Mouse (Mus musculus) urinary bladder, adult 2 months (tissue): ENCODE data around the gene Rffl. TPM values are rescaled to one million over a fixed set of nuclear protein-coding genes. Genes with fewer than 3 reads are reported as not detected.
"Not testable (repeated sequence)": the region's sequence is repeated elsewhere in the genome, so short reads cannot be mapped to it uniquely, and the experiment has no call there.

ENCODE experiments used
- DNase-seq: peaks from one replicate; pipeline ENCODE4 v3.0.0; 2022; ENCODE audit warnings: low spot score
- polyA plus RNA-seq: library from polyadenylated mRNA; depleted of rRNA; stranded (reverse); fragments of >200 nt; gene quantifications from 2 replicates; pipeline ENCODE4 v1.2.3, GENCODE M21; 2012

Rffl gene
- polyA plus RNA-seq, 1 experiment = 13.7 TPM

- peak; percentile 67 for DNase-seq
Observed at GRCm38 (mm10) chr11:82845415-82846078, 25.5 kb downstream of the Rffl start.

- DNase-seq = no peak
Observed at GRCm38 (mm10) chr11:82844771-82845414, 26.1 kb downstream of the Rffl start.

- no peak for DNase-seq
Observed at GRCm38 (mm10) chr11:82838511-82838910, 32.5 kb downstream of the Rffl start.

- no peak for DNase-seq
Observed at GRCm38 (mm10) chr11:82837848-82838247, 33.2 kb downstream of the Rffl start.

GRCm38 (mm10) chr11:82837192-82837591 is 33.8 kb downstream of the Rffl start:
- DNase-seq = no peak

GRCm38 (mm10) chr11:82835616-82836432 is 35.2 kb downstream of the Rffl start:
- DNase-seq = no peak

- DNase-seq = not testable (repeated sequence)
Observed at GRCm38 (mm10) chr11:82834359-82834758, 36.7 kb downstream of the Rffl start.

GRCm38 (mm10) chr11:82833929-82834328 is 37.1 kb downstream of the Rffl start:
- no peak for DNase-seq

GRCm38 (mm10) chr11:82832402-82832801 is 38.6 kb downstream of the Rffl start:
- not testable (repeated sequence) for DNase-seq

GRCm38 (mm10) chr11:82831008-82831893 is 39.8 kb downstream of the Rffl start:
- DNase-seq = no peak

GRCm38 (mm10) chr11:82826818-82827217 is 44.2 kb downstream of the Rffl start:
- no peak for DNase-seq

- DNase-seq = no peak
Observed at GRCm38 (mm10) chr11:82820788-82821456, 50.1 kb downstream of the Rffl start.

GRCm38 (mm10) chr11:82819350-82819749 is 51.7 kb downstream of the Rffl start:
- no peak for DNase-seq

- no peak for DNase-seq
Observed at GRCm38 (mm10) chr11:82808485-82808884, 62.5 kb downstream of the Rffl start.

- DNase-seq = no peak
Observed at GRCm38 (mm10) chr11:82807370-82807769, 63.6 kb downstream of the Rffl start.

GRCm38 (mm10) chr11:82806656-82807055 is 64.4 kb downstream of the Rffl start:
- DNase-seq = no peak

- no peak for DNase-seq
Observed at GRCm38 (mm10) chr11:82783453-82783852, 87.6 kb downstream of the Rffl start.

- DNase-seq = no peak
Observed at GRCm38 (mm10) chr11:82782197-82782596, 88.8 kb downstream of the Rffl start.

GRCm38 (mm10) chr11:82780983-82781903 is 89.8 kb downstream of the Rffl start, which contains the start of gene Lig3:
TSS of gene Lig3 (plus strand) at chr11:82781108.
- peak; percentile 87 for DNase-seq

GRCm38 (mm10) chr11:82780134-82780533 is 90.9 kb downstream of the Rffl start:
- no peak for DNase-seq
